Mouse (Mus musculus): ENCODE measurements around the gene Egfl8.

The Egfl8 gene

GRCm38 (mm10) chr17:34597566-34598095, 18.1 kb downstream of the Egfl8 start, which contains the start of gene Ager:
Gene Ager (plus strand): TSS chr17:34597862.
- no peak for DNase-seq (ENCODE audit: low read depth, low spot score)

GRCm38 (mm10) chr17:34596098-34596497, 19.7 kb downstream of the Egfl8 start:
- DNase-seq (ENCODE audit: low read depth, low spot score), result no peak

GRCm38 (mm10) chr17:34593752-34594525, 21.8 kb downstream of the Egfl8 start:
- no peak for DNase-seq (ENCODE audit: low read depth, low spot score)

- DNase-seq (ENCODE audit: low read depth, low spot score), result peak; percentile 51
These were observed 22.9 kb downstream of the Egfl8 start for GRCm38 (mm10) chr17:34592581-34593549.

GRCm38 (mm10) chr17:34591994-34592375, 23.8 kb downstream of the Egfl8 start:
- DNase-seq (ENCODE audit: low read depth, low spot score), result peak; percentile 90

- peak; percentile 45 for DNase-seq (ENCODE audit: low read depth, low spot score)
These were observed 24.5 kb downstream of the Egfl8 start, which contains the start of gene Pbx2 for GRCm38 (mm10) chr17:34591029-34591993. Gene Pbx2 (plus strand): TSS chr17:34591266.

- DNase-seq (ENCODE audit: low read depth, low spot score), result no peak
These were observed 25.4 kb downstream of the Egfl8 start for GRCm38 (mm10) chr17:34590154-34590987.

- DNase-seq (ENCODE audit: low read depth, low spot score), result no peak
These were observed 26.1 kb downstream of the Egfl8 start, which contains the start of gene Gpsm3 for GRCm38 (mm10) chr17:34589681-34590101. Gene Gpsm3 (plus strand): TSS chr17:34589806.

- no peak for DNase-seq (ENCODE audit: low read depth, low spot score)
These were observed 26.6 kb downstream of the Egfl8 start for GRCm38 (mm10) chr17:34589206-34589605.

GRCm38 (mm10) chr17:34588767-34589166, 27.0 kb downstream of the Egfl8 start:
- no peak for DNase-seq (ENCODE audit: low read depth, low spot score)

GRCm38 (mm10) chr17:34587814-34588213, 28.0 kb downstream of the Egfl8 start:
- DNase-seq (ENCODE audit: low read depth, low spot score), result no peak

GRCm38 (mm10) chr17:34587423-34587811, 28.4 kb downstream of the Egfl8 start:
- peak; percentile 95 for DNase-seq (ENCODE audit: low read depth, low spot score)

GRCm38 (mm10) chr17:34586796-34587422, 28.9 kb downstream of the Egfl8 start:
- peak; percentile 93 for DNase-seq (ENCODE audit: low read depth, low spot score)

GRCm38 (mm10) chr17:34585877-34586771, 29.6 kb downstream of the Egfl8 start:
- DNase-seq (ENCODE audit: low read depth, low spot score), result peak; percentile 43

- DNase-seq (ENCODE audit: low read depth, low spot score), result no peak
These were observed 30.6 kb downstream of the Egfl8 start for GRCm38 (mm10) chr17:34585121-34585520.

- no peak for DNase-seq (ENCODE audit: low read depth, low spot score)
These were observed 32.0 kb downstream of the Egfl8 start for GRCm38 (mm10) chr17:34583819-34584218.

GRCm38 (mm10) chr17:34583397-34583796, 32.4 kb downstream of the Egfl8 start:
- no peak for DNase-seq (ENCODE audit: low read depth, low spot score)

- DNase-seq (ENCODE audit: low read depth, low spot score), result no peak
These were observed 33.2 kb downstream of the Egfl8 start for GRCm38 (mm10) chr17:34582528-34582927.

All from mesoderm, embryonic 11.5 days (tissue).